Mouse (Mus musculus): ENCODE measurements around the gene Cort.
"Not testable (repeated sequence)": the region's sequence is repeated elsewhere in the genome, so short reads cannot be mapped to it uniquely, and the experiment has no call there.

Cort gene

DNA sequence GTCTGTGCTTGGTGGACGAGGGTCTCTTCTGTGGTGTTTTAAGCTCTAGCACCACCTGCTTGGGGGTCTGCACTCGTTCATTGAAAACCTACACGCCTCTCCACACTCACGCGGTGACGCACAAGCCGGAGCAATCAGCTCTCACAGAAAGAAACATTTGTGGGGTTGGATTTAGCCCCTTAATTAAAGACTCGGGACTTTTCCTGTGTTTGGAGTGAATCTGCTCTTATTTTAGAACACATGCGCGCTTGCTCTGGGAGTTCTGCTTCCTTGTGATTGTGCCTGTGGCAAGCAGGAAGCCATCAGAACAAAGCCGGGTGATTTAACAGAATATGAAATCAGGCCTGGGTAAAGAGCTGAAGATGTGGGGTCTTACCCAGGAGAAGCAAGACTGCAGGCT, at the start of gene Cort:
Gene Cort, minus strand, starts transcription at position 101 of the 400 bp plus-strand sequence.
- DNase-seq, result no peak

DNA sequence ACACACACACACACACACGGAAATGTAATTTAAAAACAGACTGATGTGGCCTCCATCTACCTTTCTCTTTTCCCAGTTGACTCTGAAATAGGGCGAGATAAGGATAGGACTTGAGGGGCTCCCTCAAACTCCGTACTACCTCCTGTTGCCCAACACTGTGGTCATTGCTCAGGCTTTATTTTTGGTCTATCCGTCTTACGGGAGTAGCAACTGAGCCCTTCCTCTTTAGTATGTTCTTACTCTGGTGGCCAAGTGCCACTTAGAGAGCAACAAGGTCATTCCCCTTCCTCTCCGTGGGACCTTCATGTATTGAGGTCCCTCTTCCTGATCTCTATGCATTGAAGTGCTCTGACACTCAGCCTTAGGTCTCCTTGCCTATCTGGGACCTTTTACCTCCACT, 47.1 kb upstream of the Cort start:
- no peak for DNase-seq

DNA sequence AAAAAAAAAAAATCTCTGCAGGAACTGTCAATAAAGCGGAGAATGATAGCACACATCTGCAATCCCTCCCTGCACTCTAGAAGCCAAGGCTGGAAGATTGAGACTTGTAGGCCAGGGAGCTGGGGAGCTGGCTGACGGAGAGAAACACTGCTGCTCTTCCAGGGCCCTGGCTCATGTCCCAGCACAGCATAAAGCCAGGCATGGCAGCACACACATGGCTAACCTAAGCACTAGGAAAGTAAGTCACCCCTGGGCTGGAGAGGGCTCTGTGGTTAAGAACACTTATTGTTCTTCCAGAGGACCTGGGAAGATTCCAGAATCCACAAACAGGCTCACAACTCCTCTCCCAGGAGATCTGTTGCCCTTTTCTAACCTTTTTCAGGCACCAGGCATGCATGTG, 46.1 kb upstream of the Cort start:
- DNase-seq, result no peak

DNA sequence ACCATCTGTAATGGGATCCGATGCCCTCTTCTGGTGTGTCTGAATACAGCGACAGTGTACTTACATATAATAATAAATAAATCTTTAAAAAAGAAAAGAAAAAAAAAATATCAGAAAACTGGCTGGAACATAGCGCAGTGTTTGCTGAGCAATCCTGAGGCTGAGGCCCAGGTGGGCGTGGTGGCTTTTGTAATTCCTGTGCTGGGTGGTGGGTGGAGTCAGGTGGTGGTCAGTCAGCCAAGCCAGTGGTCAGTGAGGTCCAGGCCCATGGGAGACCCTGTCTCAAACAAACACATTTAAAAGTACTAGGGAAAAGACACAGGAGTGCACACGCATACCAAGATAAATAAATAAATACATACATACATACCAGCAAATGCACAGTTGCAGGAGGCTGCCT, 45.5 kb upstream of the Cort start:
- no peak for DNase-seq

DNA sequence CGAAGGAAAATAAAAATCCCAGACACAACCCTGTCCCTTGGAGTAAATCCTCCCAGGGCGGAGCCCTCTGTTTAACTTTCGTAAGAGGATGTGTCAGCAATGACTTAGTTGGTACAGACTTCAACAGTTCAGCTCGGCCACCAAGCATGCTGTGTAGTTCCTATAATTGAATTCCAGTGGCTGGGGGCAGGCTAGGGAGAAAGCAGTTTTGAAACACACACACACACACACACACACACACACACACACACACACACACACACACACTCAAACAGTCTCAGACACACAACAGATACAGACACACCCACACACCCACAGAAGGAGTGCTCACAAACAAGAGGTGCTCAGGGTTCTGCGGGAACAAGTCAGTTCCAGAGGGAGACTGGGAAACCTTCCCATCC, 45.0 kb upstream of the Cort start:
- no peak for DNase-seq

DNA sequence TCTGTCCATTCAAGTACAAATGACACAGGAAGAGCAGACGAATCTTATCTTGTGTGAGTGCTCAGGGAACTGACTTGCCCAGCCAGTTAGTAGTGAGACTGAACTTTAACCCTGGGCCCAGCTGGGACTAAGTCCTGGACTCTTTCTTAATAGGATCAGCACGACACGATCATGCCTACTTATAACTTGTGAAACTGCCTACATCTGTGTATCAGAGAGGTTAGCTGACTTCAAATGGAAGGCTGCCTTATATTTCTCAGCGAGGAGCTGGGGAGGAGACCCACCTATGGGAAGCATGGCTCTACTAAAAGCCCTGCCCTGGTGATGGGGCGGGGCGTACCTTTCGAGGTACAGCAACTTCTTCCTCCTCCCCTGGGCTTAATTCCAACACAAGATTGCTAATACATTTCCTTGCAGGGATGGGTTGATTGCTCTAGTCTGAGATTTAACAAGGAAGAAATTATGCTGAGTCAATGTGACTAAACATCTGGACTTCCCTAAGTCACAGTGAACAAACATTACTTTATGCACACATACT, 43.9 kb upstream of the Cort start:
- DNase-seq, result no peak

DNA sequence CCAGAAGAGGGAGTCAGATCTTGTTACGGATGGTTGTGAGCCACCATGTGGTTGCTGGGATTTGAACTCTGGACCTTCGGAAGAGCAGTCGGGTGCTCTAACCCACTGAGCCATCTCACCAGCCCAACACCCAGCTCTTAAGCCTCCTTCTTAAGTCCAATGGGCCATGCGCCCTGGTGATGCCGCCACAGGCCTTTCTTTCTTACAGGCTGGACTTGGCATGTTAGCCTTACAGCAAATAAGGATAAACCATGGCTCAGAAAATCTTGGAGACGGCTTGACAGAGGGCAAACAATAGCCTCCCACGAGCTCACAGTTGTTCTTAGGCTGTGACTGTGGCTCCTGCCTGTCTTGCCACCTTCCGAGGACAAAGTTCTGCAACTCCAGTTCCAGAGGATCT, 43.4 kb upstream of the Cort start:
- DNase-seq, result not testable (repeated sequence)

DNA sequence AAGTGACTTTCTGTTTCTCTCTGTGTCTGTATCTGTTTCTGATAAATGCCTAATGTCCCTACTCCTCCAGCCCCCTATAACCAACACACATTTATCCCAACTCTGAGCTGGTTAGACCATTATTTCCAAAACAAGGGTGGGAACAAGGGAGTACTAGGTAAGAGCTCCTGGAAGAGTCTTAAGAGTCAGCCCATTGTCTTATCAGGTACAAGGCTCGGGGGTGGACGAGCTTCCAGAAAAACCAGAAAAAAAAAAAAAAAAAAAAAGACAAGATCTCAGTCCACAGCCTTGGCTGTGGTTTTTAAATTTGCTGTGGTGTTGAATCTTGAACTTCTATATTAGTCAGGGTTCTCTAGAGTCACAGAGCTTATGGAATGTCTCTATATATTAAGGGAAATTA, 41.5 kb upstream of the Cort start:
- no peak for DNase-seq

DNA sequence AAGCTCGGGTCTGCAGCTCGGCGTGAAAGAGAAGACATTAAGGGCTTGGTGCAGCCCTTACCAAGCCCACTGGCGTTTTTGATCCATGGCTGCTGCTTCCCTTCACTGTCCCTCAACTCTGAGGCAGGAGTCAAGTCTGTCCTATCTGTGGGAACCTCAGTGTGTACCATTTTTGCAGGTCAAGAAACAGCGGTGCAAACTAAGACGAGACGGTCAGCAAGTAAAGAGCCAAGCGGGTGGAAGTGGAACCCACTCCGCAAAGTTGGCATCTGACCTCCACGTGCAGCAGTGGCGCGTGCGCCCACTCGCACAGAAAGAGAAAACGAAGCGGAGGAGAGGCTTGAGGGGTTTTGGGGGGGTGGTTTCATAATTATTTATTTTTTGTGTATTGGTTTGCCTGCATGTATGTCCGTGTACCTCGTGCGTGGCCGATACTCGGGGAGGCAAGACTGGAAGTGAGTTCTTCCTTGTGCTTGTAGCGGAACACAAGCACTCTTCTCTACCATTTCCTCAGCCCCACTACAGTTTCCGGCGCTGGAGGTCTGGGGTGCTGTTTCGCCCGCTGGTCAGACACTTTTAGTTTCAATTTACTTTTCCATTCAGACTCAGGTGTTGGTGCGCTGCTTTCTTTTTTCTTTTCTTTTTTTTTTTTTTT, 40.5 kb upstream of the Cort start:
- DNase-seq, result peak; percentile 68

DNA sequence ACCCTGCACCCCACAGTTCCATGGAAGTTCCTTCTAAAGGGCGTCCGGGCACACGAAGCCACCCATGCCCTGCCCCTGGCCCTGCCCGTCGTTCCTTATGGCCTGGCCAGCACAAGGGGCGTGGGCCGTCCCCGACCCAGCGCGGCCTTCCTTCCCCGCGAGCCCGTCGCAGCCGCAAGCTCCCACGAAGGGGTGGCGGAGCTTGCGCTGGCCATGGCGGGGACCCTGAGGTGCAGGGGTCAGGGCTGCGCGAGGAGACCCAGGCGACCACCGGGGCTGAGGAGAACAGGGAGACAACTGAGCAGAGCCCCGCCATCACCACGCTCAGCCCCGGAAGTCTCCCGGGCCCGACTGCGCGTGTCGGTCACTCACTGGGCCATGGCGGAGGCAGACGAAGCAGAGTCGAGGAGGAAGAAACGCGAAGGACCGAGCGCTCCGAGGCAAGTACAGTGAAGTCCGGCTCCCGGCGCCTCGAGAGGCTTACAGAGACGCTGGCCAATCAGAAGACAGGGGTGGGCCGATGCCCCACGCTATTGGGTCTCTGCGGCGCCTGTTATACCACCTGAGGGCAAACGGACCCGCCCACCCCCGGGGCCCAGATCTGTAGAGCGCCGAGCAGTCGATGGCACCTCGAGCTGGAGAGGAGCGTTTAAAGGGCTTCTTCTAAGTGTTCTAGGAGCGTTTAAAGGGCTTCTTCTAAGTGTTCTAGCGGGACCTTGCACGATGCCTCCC, 39.8 kb upstream of the Cort start, which contains the start of gene Pgd:
Gene Pgd, minus strand, starts transcription at position 557 of the 732 bp plus-strand sequence.
- DNase-seq, result peak; percentile 97

DNA sequence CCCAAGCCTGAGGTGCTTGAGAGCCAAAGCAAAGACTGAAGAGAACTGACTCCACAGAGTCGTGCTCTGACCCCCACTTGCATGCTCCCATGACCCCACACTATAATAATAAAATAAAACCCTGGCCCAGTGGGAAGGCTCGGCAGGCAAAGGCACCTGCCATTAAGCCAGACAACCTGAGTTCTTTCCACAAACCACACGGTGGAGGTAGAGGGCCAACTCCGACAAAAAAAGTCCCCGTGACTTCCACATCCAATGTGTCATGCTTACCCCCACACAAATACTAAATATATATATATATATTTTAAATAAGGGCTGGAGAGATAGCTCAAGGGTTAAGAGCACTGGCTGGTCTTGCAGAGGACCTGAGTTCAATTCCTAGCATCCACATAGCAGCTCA, 37.6 kb upstream of the Cort start:
- DNase-seq, result no peak

DNA sequence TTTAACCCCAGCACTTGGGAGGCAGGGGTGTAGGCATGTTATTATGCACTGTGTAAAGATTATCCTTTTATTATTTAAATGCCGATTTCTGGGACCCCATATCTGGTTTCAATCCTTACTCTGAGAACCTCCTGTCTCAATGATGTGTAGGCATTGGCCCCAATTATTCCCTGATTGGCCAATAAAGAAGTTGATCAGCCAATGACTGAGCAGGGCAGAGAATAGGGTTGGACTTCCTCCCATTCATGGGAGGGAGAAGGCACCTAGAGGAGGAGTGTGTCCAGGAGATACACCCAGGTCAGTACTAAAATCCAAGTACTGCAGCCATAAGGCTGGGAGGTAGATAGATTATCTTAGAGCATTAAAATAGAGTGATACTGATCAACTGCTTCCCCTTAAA, 36.6 kb upstream of the Cort start:
- no peak for DNase-seq

DNA sequence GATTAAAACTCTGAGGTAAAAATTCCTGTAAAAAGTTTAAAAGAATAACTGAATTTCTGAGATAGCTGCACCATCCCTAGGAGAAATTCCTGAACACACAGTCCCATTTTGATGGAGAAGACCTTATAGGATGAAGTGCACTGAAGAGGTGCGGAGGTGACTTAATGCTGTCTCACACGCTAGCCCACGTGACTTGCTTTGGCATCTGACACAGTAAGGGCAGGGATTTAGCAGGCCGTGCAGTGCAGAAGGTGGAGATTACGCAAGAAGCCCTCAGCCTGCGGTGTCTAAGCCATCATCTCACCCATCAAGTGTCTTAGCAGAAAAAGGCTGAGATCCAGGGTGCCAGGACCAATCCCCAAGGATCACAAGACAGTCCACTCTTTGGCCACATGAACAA, 34.6 kb upstream of the Cort start:
- DNase-seq, result no peak

DNA sequence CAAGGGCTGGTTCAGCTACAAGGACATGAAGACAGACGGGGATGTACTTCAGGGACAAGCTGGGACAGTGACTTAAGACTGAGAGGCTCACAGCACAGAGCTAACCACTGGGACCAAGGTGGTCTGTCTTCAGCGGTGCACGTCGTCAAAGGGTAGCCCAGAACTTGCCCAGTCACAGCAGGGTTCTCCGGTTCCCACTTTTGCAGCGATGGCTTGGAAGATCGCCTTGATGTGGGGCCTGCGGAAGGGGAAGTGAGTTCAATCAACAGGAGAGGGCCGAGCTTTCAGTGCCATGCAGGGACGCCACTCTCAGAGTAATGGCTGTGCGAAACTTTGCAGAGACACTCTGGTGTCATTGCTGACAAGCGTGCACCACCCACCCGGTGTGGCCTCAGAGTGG, 33.3 kb upstream of the Cort start:
- no peak for DNase-seq

DNA sequence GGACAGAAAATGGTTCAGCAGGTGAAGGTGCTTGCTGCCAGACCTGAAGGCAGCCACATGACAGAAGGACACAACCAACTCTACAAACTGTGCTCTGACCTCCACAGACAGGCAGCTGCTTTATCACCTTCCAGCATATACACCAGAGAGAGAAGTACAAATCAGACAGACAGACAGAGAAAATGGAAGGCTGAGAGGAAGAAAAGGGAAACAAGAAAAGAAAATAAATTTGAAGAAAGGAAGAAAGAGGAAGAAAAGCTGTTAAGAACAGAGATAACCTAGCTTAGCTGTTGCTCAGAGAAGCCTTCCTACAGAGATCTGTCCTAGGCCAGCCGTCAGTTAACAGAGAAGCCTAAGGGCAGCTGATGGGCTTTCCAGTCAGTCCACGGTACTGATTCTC, 32.6 kb upstream of the Cort start:
- DNase-seq, result no peak

DNA sequence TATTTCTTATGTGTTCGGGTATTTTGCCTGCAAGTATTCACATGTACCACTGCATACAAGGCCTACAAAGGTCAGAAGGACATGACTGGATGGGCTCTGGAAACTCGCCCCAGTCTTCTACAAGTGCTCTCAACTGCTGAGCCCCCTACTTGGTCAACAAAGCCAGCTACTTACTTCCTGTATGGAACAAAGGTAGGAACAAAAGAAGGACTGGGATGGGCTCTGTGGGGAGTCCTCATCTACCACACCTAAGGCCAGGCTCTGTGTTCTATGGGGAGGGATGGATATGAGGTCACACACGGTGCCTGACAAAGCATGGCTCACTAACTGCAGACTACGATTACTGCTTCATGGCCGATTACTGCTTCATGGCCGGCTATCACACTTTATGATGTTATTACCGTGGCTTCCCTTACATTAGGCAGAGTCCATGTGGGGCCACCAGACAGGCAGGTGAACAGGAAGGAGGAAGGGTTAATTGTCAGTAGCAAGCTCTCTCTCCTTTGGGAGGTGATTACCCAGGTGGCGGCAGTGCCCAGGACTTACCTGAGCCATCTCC, 30.9 kb upstream of the Cort start:
- no peak for DNase-seq

DNA sequence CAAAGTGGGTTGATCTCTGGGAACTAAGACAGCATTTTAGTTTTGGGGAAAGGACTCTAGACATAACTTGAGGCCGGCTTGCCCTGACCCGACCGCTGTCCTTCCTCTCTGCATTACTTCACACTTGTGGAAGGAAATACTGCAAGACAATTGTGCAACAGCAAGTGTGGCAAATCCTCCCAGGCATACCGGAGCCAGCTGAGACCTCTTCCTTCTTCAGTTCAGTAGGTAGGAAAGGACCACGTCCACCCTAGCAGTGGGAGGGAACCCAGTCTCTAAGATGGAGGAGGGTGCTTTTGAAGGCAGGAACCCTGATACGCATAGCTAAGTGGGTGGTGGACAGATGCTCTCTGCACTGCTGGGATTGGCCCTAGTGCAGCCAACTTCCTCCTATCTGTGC, 29.1 kb upstream of the Cort start:
- no peak for DNase-seq

DNA sequence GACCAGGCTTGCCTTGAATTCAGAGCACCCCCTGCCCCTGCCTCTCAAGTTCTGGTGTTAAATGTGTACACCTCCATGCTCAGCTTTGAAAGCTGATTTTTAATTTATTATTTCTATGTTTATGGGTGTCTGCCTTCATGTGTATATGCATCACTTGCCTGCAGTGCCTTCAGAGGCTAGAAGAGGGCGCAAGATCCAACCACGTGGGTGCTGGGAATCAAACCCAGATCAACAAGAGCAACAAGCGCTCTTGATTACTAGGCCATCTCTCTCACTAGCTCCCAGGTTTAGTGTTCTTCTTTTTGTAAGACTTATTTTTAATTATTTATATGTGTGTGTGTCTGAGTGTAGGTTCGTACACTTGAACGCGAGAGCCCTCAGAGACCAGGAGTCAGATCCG, 28.3 kb upstream of the Cort start:
- DNase-seq, result no peak

DNA sequence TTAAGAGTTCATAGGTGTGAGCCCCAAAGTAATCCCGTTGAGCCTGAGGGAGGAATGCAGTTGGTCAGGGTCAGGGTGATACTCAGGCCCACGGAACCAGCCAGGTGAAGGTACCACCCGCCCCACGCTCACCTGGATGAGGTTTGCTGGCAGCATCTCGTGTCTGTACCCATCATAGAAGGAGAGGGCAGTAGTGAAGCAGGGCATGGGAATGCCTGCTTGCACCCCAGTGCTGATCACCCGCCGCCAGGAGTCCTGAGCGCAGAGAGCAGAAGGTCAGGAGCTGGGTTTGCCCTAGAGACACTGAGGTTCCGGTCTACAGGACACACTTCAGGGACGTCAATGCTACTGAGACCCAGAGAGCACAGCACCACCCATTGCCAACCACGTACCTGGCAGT, 24.2 kb upstream of the Cort start:
- no peak for DNase-seq

DNA sequence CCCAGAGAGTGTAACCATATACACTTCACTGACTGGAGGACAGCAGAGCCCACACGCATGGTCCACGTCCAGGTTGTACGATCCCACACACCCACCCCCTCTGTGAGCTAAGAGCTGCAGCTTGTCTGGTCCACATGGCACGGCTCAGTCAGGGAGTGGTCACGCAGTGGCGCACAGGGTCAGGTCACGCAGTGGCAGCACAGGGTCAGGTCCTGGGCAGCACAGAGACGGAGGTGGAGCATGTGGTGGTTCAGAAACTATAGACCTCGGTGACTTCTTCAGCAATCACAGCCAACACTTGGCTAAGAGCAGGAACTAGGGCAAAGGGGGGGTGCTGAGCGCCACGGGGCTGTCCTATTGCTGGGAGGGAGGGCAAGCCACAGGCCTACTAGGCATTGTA, 23.7 kb upstream of the Cort start:
- DNase-seq, result no peak

DNA sequence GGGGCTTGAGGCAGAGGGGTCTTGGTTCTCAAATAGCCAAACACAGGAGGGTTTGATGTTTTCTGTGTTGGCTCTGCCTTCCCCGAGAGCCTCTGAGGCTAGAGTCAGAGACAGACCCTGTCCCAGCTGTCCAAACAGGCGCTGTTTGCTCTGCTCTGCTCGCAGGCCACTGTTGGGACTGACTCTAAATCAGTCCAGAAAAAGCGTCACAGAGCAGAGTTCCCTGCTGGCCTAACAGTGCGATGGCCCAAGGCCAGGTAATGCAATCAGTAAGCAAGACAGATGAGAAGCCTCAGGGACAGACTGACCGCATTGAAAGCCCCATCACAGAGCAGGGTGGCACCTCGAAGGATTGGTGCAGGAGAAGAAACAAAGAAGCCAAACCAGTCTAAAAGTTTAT, 23.0 kb upstream of the Cort start:
- no peak for DNase-seq

DNA sequence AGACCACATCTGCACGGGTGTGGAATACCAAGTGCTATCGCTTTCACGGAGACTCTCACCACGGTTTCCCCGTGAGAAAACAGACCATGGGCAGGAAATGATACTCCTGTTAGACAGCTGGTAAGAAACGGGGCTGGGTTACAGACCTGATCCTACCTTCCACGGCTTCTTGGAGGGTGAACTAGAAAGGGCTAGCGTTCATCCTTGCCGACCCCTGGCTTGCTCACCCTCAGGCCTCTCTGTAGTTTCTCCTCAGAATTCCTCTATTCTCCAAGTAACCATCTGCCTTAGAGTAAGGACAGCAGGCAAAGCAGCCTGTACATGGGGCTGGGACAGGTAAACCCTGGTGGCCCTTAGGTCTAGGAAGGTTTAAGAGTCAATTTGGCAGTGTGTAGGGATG, 22.6 kb upstream of the Cort start:
- no peak for DNase-seq

DNA sequence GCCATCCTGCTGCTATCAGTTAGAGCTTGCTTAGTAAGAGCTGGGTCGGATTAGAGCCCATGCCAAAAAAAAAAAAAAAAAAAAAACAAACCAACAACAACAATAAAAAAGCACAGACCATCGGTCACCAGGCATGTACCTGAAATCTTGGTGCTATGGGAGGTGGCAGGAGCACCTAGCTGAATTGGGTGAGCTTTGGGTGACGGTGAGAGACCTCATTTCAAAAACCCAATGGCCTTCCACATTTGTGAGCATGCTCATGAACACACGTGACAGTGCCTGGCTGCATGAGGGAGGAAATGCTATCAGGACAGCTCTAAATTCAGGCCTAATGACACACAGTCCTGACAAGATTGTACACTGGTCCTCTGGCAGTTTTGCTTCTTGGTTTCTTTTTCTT, 21.5 kb upstream of the Cort start:
- no peak for DNase-seq

DNA sequence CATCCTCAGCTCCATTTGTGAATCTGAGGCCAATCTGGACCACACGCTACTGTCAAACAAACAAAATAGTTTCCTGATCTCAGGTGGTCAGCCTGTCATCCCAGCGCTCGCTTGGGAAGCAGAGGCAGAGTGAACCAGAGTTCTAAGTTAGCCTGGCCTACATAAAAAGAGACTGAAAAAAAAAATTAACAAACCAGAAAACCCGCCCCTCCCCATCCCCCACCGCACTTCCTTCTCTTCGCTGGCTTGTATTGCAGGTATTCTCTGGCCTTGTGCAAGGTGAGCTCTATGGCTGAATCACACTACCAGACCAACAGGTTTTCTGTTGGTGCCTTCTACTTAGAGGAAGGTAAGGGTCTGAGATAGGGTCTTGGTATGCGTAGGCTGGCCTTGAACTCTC, 21.0 kb upstream of the Cort start:
- DNase-seq, result peak; percentile 10

Data from thymus, postnatal 25 days (tissue).